Mouse (Mus musculus) brain, embryonic 14.5 days (tissue): ENCODE measurements around the gene Trir.

ENCODE experiments used
- CTCF ChIP-seq: fragments of 200-500 bp; IDR thresholded peaks from 2 replicates; pipeline ENCODE4 v1.5.1; 2012; ENCODE audit warnings: inconsistent platforms, mild to moderate bottlenecking, moderate library complexity, borderline replicate concordance; ENCODE audit not compliant: insufficient read depth, insufficient read length; ENCODE audit errors: extremely low read depth
- POLR2A ChIP-seq: fragments of 200-500 bp; IDR thresholded peaks from 2 replicates; pipeline ENCODE4 v1.6.1; 2012; ENCODE audit warnings: mild to moderate bottlenecking, inconsistent platforms, borderline replicate concordance; ENCODE audit not compliant: poor library complexity, insufficient read depth, insufficient read length, severe bottlenecking; ENCODE audit errors: extremely low read depth

- TF ChIP-seq CTCF = no peak
- no peak for TF ChIP-seq POLR2A
Observed at GRCm38 (mm10) chr8:85017209-85017608, 9.4 kb upstream of the Trir start.
